Mouse (Mus musculus): ENCODE results near the gene Tarbp2. TPM values are rescaled to one million over a fixed set of nuclear protein-coding genes. Genes with fewer than 3 reads are reported as not detected.

Gene Tarbp2
- 56.5 TPM for polyA plus RNA-seq (2017; shearing (Covaris generic))

DNA sequence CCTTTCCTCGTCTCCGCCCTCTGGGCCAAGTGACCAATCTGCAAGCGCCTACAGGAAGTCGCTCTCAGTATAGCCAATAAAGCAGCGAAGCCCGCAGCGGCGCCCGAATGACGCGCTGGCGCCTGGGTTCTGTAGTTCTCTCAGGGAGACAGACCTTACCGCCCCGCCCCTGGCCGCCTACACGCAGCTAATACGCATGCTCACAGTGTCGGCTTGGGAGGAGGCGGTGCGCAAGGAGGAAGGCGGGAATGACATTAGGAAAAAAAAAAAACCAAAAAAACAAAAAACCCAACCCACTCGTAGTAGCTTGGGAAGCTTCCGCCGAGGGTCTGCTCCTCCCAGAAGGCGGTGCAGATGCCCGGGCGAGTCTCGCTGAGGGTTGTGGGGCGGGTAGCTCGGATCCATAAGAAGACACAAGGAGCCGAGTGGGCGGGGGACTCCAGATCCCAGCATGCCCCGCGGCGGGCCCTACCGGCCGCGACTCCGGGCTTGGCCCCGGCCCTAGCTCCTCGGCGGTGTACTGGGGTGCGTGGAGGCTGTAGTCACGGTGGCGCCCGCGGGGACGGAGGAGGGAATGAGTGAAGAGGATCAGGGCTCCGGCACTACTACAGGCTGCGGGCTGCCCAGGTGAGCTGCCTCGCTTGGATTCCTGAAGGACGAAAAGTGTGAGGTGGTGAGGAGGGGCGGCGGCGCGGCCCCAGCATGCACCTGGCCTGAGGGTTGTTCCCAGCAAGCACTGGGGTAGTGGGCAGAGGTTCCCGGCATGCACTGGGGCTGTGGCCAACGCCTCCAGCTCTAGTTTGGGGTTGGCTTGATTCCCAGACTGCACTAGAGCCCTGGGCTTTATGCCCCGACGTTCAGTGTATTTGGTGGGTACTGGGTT lies at the start of gene Tarbp2:
Gene Tarbp2, plus strand, starts transcription at position 217 of the 883 bp plus-strand sequence.

DNA sequence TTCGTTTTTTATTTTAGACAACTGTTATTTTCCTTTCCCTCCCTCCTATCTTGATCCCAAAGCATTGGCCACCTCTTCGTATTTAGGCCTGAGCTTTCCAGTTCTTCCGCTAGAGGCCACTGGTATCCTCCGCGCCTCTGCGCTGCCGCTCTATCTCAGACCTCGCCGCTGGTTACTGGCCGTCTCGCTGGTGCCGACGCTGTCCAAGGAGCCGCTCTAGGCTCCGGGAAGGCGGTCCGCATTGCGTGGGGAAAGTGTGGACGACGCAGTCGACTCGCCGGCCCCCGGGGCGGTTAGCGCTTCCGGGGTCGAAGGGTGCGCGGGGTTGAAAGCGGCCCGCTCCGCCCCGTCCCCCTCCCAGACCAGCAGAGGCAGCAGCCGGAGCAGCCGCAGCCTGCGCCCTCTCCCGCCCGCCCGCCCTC lies 47.8 kb upstream of the Tarbp2 start, which contains the start of gene Pcbp2:
Gene Pcbp2, plus strand, starts transcription at position 357 of the 422 bp plus-strand sequence.

DNA sequence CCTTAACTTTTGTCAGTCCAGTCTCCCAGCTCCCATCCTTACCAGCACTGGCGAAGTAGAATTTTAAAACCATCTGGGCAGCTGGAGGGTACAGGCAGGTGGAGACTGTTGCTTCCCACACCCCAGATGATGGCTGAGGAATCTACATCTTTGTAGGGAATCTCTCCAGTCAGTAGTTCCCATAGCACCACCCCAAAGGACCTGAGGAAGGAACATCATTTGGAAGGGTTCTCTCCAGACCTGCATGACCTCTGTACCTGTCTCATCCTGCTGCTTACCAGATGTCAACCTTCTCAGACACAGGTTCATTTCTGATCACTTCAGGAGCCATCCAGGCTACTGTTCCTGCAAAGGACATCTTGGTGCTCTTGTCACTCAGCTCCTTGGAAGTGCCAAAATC lies 14.5 kb upstream of the Tarbp2 start, which contains the start of gene Gm10337:
Gene Gm10337, plus strand, starts transcription at position 276 of the 400 bp plus-strand sequence.

DNA sequence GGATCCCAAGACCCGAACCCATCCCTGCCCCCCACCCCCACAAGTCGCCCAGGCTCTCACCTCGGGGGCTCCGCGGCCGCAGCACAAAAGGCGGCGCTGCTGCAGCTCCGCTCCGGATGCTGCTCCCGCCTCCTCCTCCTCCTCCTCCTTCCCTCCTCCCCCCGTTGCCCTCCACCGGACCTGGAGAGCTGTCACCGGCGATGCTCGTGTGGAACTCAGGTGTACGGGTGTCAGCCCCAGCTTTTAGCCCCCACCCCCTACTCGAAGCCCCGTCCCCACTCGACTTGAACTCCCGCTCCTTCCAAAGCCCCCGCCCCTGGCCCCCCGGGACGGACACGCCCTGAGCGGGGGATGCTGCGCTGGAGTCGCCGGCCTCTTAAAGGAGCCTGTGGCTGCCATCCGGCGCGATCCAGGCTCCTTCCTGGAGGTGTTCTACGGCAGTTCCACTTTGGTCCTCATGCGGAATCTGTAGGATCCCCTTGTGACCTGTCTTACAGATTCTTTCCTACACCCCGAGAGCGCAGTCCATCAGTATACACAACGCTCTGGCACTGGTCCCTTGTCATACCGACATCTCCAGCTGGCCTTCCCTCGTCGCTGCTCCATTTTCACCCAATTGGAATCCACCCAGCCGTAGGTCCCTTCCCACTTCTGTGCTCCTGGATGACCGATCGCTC lies 1.1 kb upstream of the Tarbp2 start, which contains the start of gene Map3k12:
Gene Map3k12, minus strand, starts transcription at position 337 of the 677 bp plus-strand sequence.

DNA sequence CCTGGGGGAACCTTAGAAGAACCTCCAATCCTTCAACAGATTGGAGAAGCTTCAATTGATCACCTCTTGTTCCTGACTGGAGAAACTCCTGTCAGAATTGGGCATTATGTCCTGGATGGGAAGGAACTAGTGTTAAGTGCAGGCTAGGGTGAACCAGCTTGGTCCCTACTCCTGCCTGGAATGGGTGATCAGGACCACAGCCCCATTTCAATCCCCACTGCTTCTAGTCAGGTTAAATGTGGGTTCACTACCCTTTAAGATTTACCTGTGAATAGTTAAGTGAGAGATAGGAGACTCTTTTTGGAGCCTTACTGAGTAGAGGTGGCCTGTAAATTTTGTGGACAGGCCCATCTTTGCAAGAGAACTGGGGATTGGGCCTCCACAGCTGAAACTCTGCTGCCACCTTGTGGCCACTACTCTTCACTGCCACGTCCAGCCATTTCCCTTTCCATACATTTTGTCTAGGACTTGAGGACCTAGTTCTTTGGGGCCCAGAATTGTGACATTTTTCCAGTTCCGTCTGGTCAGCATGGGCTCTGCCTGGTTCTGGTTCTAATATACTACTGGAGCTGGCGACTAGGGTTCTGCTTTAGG lies 7.0 kb downstream of the Tarbp2 start, which contains the start of gene Npff:
Gene Npff, minus strand, starts transcription at position 51 of the 594 bp plus-strand sequence.

Other genes starting within 250 kb of the Tarbp2 start
- 0.40 TPM for gene Gm9918, start 247.6 kb upstream of the Tarbp2 start, polyA plus RNA-seq (2017; shearing (Covaris generic))
- gene Mfsd5, start 238.7 kb upstream of the Tarbp2 start, polyA plus RNA-seq (2017; shearing (Covaris generic)), result 40.0 TPM
- 1.2 TPM for gene Espl1, start 221.9 kb upstream of the Tarbp2 start, polyA plus RNA-seq (2017; shearing (Covaris generic))
- 421 TPM for gene Pfdn5, start 192.1 kb upstream of the Tarbp2 start, polyA plus RNA-seq (2017; shearing (Covaris generic))
- 49.8 TPM for gene Myg1, start 186.5 kb upstream of the Tarbp2 start, polyA plus RNA-seq (2017; shearing (Covaris generic))
- 42.9 TPM for gene Aaas, start 167.4 kb upstream of the Tarbp2 start, polyA plus RNA-seq (2017; shearing (Covaris generic))
- not detected for gene Sp7, start 151.0 kb upstream of the Tarbp2 start, polyA plus RNA-seq (2017; shearing (Covaris generic))
- gene Sp1, start 112.0 kb upstream of the Tarbp2 start, polyA plus RNA-seq (2017; shearing (Covaris generic)), result 17.0 TPM
- gene Amhr2, start 72.8 kb upstream of the Tarbp2 start, polyA plus RNA-seq (2017; shearing (Covaris generic)), result not detected
- gene Prr13, start 59.2 kb upstream of the Tarbp2 start, polyA plus RNA-seq (2017; shearing (Covaris generic)), result 682 TPM
- gene Pcbp2, start 47.7 kb upstream of the Tarbp2 start, polyA plus RNA-seq (2017; shearing (Covaris generic)), result 99.4 TPM
- not detected for gene Gm10337, start 14.5 kb upstream of the Tarbp2 start, polyA plus RNA-seq (2017; shearing (Covaris generic))
- gene Map3k12, start 1.1 kb upstream of the Tarbp2 start, polyA plus RNA-seq (2017; shearing (Covaris generic)), result 6.5 TPM
- gene Npff, start 6.8 kb downstream of the Tarbp2 start, polyA plus RNA-seq (2017; shearing (Covaris generic)), result 1.7 TPM
- not detected for gene Gm28047, start 106.9 kb downstream of the Tarbp2 start, polyA plus RNA-seq (2017; shearing (Covaris generic))
- 30.2 TPM for gene Atf7, start 107.3 kb downstream of the Tarbp2 start, polyA plus RNA-seq (2017; shearing (Covaris generic))
- gene Atp5g2, start 154.2 kb downstream of the Tarbp2 start, polyA plus RNA-seq (2017; shearing (Covaris generic)), result 13.8 TPM
- gene Calcoco1, start 204.0 kb downstream of the Tarbp2 start, polyA plus RNA-seq (2017; shearing (Covaris generic)), result 19.1 TPM

Measured in effector memory CD4-positive, alpha-beta T cell, adult 7 months (primary cell).